Mouse (Mus musculus): Measurements from ENCODE around the gene Hsd17b6. TPM values are rescaled to one million over a fixed set of nuclear protein-coding genes. Genes with fewer than 3 reads are reported as not detected.

Hsd17b6 gene
- total RNA-seq, 1 experiment from 2014 or later: 7.7 TPM

GRCm38 (mm10) chr10:128005479-128005878, 1.9 kb downstream of the Hsd17b6 start:
- no peak for DNase-seq

GRCm38 (mm10) chr10:128004918-128005317, 2.5 kb downstream of the Hsd17b6 start:
- peak; percentile 9 for DNase-seq

GRCm38 (mm10) chr10:128003281-128003801, 4.1 kb downstream of the Hsd17b6 start:
- DNase-seq: no peak

- no peak for DNase-seq
Observed at GRCm38 (mm10) chr10:127998260-127998659, 9.2 kb downstream of the Hsd17b6 start.

GRCm38 (mm10) chr10:127996690-127997089, 10.7 kb downstream of the Hsd17b6 start:
- DNase-seq: no peak

- DNase-seq: no peak
Observed at GRCm38 (mm10) chr10:127985601-127986000, 21.8 kb downstream of the Hsd17b6 start.

- DNase-seq: peak; percentile 43
Observed at GRCm38 (mm10) chr10:127984650-127985049, 22.8 kb downstream of the Hsd17b6 start.

GRCm38 (mm10) chr10:127975503-127975902, 31.9 kb downstream of the Hsd17b6 start:
- DNase-seq: no peak

- DNase-seq: no peak
Observed at GRCm38 (mm10) chr10:127974062-127974461, 33.3 kb downstream of the Hsd17b6 start.

- DNase-seq: no peak
Observed at GRCm38 (mm10) chr10:127971135-127971534, 36.3 kb downstream of the Hsd17b6 start.

GRCm38 (mm10) chr10:127970359-127970831, 37.0 kb downstream of the Hsd17b6 start:
- DNase-seq: peak; percentile 19

- no peak for DNase-seq
Observed at GRCm38 (mm10) chr10:127969820-127970219, 37.6 kb downstream of the Hsd17b6 start.

- no peak for DNase-seq
Observed at GRCm38 (mm10) chr10:127966506-127966905, 40.9 kb downstream of the Hsd17b6 start.

GRCm38 (mm10) chr10:127964004-127964403, 43.4 kb downstream of the Hsd17b6 start:
- DNase-seq: no peak

- DNase-seq: no peak
Observed at GRCm38 (mm10) chr10:127962451-127962850, 45.0 kb downstream of the Hsd17b6 start.

- DNase-seq: peak; percentile 50
Observed at GRCm38 (mm10) chr10:127959161-127959679, 48.2 kb downstream of the Hsd17b6 start.

GRCm38 (mm10) chr10:127956168-127956816, 51.1 kb downstream of the Hsd17b6 start:
- DNase-seq: peak; percentile 87

- DNase-seq: no peak
Observed at GRCm38 (mm10) chr10:127955034-127955433, 52.4 kb downstream of the Hsd17b6 start.

GRCm38 (mm10) chr10:127951821-127952220, 55.6 kb downstream of the Hsd17b6 start:
- no peak for DNase-seq

- no peak for DNase-seq
Observed at GRCm38 (mm10) chr10:127951390-127951789, 56.0 kb downstream of the Hsd17b6 start.

GRCm38 (mm10) chr10:127949596-127950130, 57.7 kb downstream of the Hsd17b6 start:
- no peak for DNase-seq

- DNase-seq: peak; percentile 61
Observed at GRCm38 (mm10) chr10:127945432-127946064, 61.9 kb downstream of the Hsd17b6 start.

Data from adrenal gland, postnatal 14 days (tissue).